Mouse (Mus musculus): ENCODE measurements around the gene Sbds.

The Sbds gene

GRCm38 (mm10) chr5:130255017-130255720 lies at the start of gene Sbds, which contains the start of gene Tyw1:
Gene Sbds (minus strand): TSS chr5:130255530.
Gene Tyw1 (plus strand): TSS chr5:130255619.
- peak; percentile 99 for DNase-seq (ENCODE audit: low read depth, low spot score)

GRCm38 (mm10) chr5:130303611-130304010 lies 48.3 kb upstream of the Sbds start:
- no peak for DNase-seq (ENCODE audit: low read depth, low spot score)

DNA sequence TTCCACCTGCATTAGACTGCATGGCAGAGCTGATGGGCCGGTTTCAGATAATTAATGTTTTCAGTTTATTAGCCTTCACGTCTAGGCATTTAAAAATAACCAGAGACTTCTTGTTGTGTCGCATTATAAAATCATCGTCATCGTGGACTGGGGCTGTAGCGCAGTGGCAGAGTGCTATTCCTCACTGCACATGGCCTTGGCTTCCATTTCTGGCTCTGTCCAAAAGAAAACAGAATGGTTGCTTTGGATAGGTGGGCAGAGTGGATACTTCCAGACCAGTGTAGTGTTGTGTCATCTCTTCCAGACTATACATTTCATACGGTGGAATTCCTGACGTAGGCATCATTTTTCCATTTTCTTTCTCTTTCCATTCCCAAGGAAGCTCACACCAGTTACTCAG lies 44.2 kb upstream of the Sbds start:
- no peak for DNase-seq (ENCODE audit: low read depth, low spot score)

DNA sequence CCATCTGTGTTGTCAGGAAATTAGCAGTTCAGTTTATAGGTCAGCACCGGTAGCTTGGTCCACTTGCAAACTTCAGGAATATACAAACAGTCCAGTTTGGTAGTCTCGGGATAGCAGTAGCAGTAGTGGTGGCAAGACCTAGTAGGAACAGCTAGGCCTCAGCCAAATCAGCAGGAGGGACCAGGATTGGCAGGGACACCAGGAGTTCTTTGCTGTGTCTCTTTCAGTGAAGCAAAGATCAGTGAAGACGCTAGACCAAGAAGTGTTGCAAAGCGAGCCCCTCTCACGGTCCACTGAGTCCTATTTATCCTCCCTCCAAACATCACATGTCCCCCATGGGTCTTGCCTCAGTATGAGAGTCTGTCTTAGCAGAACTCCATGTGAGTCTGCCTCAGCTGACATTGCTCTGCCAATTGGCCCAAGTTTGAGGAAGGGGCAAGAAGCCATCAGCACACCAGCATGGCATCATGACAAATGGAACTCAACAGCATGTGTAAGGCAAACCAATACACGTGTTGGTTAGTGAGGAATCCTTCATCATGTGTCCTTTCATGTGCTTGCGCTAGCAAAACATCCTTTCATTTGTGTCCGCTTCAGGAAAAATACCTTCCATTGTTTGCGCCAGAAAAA lies 43.6 kb upstream of the Sbds start:
- no peak for DNase-seq (ENCODE audit: low read depth, low spot score)

GRCm38 (mm10) chr5:130296071-130296470 lies 40.7 kb upstream of the Sbds start:
- peak; percentile 68 for DNase-seq (ENCODE audit: low read depth, low spot score)

GRCm38 (mm10) chr5:130294598-130294997 lies 39.3 kb upstream of the Sbds start:
- DNase-seq (ENCODE audit: low read depth, low spot score): no peak

DNA sequence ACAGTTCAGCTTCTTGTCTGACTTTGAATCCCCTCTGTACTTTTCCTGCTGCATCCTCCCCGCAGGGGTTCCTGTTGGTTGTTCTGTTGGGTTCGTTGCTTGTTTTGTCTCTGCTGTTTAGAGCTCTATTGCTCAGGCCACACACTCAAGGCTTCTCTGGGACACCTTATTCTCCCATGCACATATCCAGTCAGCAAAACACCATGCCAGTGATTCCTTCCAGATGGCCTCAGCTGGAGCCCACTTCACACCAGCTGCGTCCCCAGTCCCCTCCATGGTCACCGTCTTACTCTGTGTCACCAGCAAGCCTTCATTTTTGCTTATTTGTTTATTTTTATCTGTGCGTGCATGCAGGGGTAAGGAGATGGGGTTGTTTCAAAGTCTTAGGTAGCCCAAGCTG lies 38.6 kb upstream of the Sbds start:
- DNase-seq (ENCODE audit: low read depth, low spot score): no peak

GRCm38 (mm10) chr5:130292976-130293375 lies 37.6 kb upstream of the Sbds start:
- DNase-seq (ENCODE audit: low read depth, low spot score): no peak

DNA sequence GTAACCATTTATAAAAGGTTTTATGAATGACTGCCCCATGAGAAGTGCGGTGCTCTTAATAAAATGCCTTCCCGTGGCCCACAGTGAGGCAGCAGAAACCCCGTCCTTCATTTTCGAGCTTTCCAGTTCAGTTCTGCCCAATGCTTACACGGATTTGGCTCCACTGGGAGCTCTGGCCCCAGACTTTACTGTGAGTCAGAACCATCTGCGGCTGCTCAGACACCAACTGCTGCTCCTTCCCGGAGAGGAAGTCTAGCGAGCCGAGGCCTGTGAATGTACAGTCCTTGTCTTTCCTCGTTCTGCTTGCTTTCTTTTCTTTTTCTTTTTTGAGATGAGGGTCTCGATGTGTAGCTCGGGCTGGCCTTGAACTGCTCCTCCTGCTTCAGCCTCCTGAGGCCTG lies 35.4 kb upstream of the Sbds start:
- DNase-seq (ENCODE audit: low read depth, low spot score): no peak

- peak; percentile 65 for DNase-seq (ENCODE audit: low read depth, low spot score)
Measured at GRCm38 (mm10) chr5:130290242-130290641, 34.9 kb upstream of the Sbds start.

GRCm38 (mm10) chr5:130288106-130288505 lies 32.8 kb upstream of the Sbds start:
- peak; percentile 54 for DNase-seq (ENCODE audit: low read depth, low spot score)

GRCm38 (mm10) chr5:130283079-130283732 lies 27.9 kb upstream of the Sbds start:
- DNase-seq (ENCODE audit: low read depth, low spot score): no peak

GRCm38 (mm10) chr5:130278011-130278472 lies 22.7 kb upstream of the Sbds start:
- no peak for DNase-seq (ENCODE audit: low read depth, low spot score)

- peak; percentile 53 for DNase-seq (ENCODE audit: low read depth, low spot score)
Measured at GRCm38 (mm10) chr5:130275509-130275908, 20.2 kb upstream of the Sbds start.

DNA sequence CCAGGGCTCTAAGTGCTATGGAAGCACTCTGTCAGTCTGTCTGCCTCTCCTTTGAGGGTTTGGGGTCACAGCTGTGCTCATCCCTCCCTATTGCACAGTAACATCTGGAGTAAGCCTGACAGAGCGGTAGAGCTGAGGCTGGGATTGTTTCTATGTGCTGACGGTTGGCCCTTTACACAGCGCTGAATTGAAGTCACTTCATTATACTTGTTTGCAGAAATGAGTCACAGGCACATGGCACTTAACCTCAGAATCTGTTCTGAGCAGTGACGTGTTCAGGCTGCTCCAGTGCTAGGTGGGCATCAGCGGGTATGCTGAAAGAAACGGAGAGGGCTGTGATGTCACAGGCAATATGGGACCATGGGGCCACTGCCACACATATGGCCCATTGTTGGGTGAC lies 17.7 kb upstream of the Sbds start:
- DNase-seq (ENCODE audit: low read depth, low spot score): no peak

- DNase-seq (ENCODE audit: low read depth, low spot score): peak; percentile 53
Measured at GRCm38 (mm10) chr5:130272344-130272743, 17.0 kb upstream of the Sbds start.

- DNase-seq (ENCODE audit: low read depth, low spot score): no peak
Measured at GRCm38 (mm10) chr5:130268976-130269375, 13.6 kb upstream of the Sbds start.

GRCm38 (mm10) chr5:130267316-130267715 lies 12.0 kb upstream of the Sbds start:
- peak; percentile 75 for DNase-seq (ENCODE audit: low read depth, low spot score)

DNA sequence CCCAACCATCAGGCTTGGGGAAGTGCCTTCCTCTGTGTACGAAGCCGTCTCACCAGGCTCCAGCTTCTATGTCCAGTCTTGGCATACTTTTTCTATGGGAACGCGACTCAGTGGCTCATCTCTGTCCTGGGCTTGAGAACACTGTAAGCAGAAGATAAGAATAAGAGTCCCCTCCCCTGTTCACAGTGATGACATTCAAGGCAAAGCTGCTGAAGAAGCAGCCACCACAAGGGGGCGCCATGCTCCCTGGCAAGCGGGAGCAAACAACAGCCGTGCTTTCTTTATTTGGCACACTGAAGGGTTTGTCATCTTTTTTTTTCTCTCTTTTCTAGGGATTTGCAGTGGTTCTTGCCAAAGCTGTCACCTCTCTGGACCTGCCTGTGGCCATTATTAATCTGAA lies 11.3 kb upstream of the Sbds start:
- DNase-seq (ENCODE audit: low read depth, low spot score): peak; percentile 92

DNA sequence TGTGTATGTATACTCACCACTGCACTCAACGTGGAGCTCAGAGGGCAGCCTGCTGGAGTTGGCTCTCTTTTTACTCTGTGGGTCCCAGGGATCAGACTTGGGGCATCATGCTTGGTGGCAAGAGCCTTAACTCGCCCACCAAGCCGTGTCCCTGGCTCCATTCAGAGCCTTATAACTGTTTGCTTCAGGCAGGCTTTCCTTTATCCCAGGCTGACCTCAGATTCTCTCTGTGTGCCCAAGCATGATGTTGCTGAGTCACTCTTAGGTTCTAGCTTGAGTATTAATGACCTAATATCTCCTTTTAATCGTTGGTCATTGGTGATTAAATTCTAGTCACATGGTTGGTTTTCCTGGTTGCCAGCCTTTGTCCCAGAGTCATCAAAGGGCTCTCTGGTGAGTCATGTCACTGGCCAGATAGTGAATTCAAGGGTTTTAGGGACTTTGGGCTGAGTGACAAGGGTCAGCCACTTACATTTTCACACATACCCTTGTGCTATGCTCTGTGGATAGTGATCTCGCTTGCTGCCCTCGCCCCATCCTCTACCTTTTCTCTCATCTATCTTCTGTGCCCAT lies 9.2 kb upstream of the Sbds start:
- DNase-seq (ENCODE audit: low read depth, low spot score): no peak

DNA sequence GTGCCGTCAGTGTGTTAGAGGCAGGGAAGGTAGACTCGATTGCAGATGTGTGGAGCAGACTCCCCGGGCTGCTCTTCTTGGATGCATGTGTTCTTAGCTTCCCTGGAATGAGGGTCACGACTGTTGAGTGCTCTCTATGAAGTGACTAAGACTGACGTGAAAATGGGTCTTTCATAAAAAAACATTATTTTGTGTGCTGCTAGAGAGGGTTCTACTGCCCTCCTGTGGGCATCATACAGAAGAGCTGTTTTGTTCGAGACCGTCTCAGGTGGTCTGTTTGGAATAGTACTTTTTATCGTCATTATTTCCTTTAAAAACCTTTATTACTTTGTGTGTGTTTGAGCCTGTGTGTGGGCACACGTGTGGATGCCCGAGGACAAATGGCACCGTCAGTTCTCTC lies 8.1 kb upstream of the Sbds start:
- no peak for DNase-seq (ENCODE audit: low read depth, low spot score)

GRCm38 (mm10) chr5:130257303-130257702 lies 2.0 kb upstream of the Sbds start:
- no peak for DNase-seq (ENCODE audit: low read depth, low spot score)
